Mouse (Mus musculus): ENCODE measurements around the gene Ttll12. TPM values are rescaled to one million over a fixed set of nuclear protein-coding genes. Genes with fewer than 3 reads are reported as not detected.

Gene Ttll12
- polyA plus RNA-seq, 1 experiment from 2014 or later = 49.6 TPM

- 79% methylated on average over 17 of the region's 17 CpGs for WGBS
- Histone ChIP-seq H3K4me1 (replicated peaks; ENCODE audit: control insufficient read depth, insufficient read depth, low read length) (no peaks in the 10 kb centered on the region), H3K36me3 (ENCODE audit: control insufficient read depth, insufficient read depth) (no peaks in the 10 kb centered on the region), H3K27me3 (replicated peaks; ENCODE audit: control insufficient read depth, insufficient read depth, low read length) (no peaks in the 10 kb centered on the region), H3K4me2 (ENCODE audit: low read length) (no peak overlapping the region), H3K9me3 (ENCODE audit: control insufficient read depth, low read length) (no peaks in the 10 kb centered on the region), H3K27ac (ENCODE audit: low read length) (no peak overlapping the region), H3K4me3 (replicated peaks; ENCODE audit: low read length) (no peak overlapping the region), H3K9ac (replicated peaks; ENCODE audit: low read depth, low read length) (no peak overlapping the region)
- ATAC-seq = no peak
These were observed 59.7 kb downstream of the Ttll12 start for GRCm38 (mm10) chr15:83534960-83535889.

- no peak overlapping the region for H3K27ac ChIP-seq (ENCODE audit: low read length)
- ATAC-seq = no peak
- no peaks in the 10 kb centered on the region for H3K4me1 ChIP-seq (replicated peaks; ENCODE audit: control insufficient read depth, insufficient read depth, low read length)
- no peak overlapping the region for H3K4me2 ChIP-seq (ENCODE audit: low read length)
- H3K36me3 ChIP-seq (ENCODE audit: control insufficient read depth, insufficient read depth) = no peaks in the 10 kb centered on the region
- 87% methylated on average over 7 of the region's 7 CpGs for WGBS
- no peak overlapping the region for H3K9ac ChIP-seq (replicated peaks; ENCODE audit: low read depth, low read length)
- peaks cover 6% of the 10 kb centered on the region for H3K27me3 ChIP-seq (replicated peaks; ENCODE audit: control insufficient read depth, insufficient read depth, low read length)
- no peaks in the 10 kb centered on the region for H3K9me3 ChIP-seq (ENCODE audit: control insufficient read depth, low read length)
- H3K4me3 ChIP-seq (replicated peaks; ENCODE audit: low read length) = no peak overlapping the region
These were observed 62.4 kb downstream of the Ttll12 start for GRCm38 (mm10) chr15:83532606-83533005.

GRCm38 (mm10) chr15:83531961-83532469, 62.9 kb downstream of the Ttll12 start:
- no peak overlapping the region for H3K4me2 ChIP-seq (ENCODE audit: low read length)
- H3K9ac ChIP-seq (replicated peaks; ENCODE audit: low read depth, low read length) = no peak overlapping the region
- H3K9me3 ChIP-seq (ENCODE audit: control insufficient read depth, low read length) = no peaks in the 10 kb centered on the region
- H3K36me3 ChIP-seq (ENCODE audit: control insufficient read depth, insufficient read depth) = no peaks in the 10 kb centered on the region
- peaks cover 11% of the 10 kb centered on the region for H3K27me3 ChIP-seq (replicated peaks; ENCODE audit: control insufficient read depth, insufficient read depth, low read length)
- H3K4me1 ChIP-seq (replicated peaks; ENCODE audit: control insufficient read depth, insufficient read depth, low read length) = peaks cover 1% of the 10 kb centered on the region
- H3K27ac ChIP-seq (ENCODE audit: low read length) = no peak overlapping the region
- 89% methylated on average over 4 of the region's 5 CpGs for WGBS
- no peak for ATAC-seq
- no peak overlapping the region for H3K4me3 ChIP-seq (replicated peaks; ENCODE audit: low read length)

GRCm38 (mm10) chr15:83530688-83531087, 64.3 kb downstream of the Ttll12 start:
- H3K9ac ChIP-seq (replicated peaks; ENCODE audit: low read depth, low read length) = no peak overlapping the region
- peaks cover 12% of the 10 kb centered on the region for H3K4me1 ChIP-seq (replicated peaks; ENCODE audit: control insufficient read depth, insufficient read depth, low read length)
- WGBS = 84% methylated on average over 6 of the region's 6 CpGs
- ATAC-seq = no peak
- H3K4me3 ChIP-seq (replicated peaks; ENCODE audit: low read length) = no peak overlapping the region
- no peaks in the 10 kb centered on the region for H3K9me3 ChIP-seq (ENCODE audit: control insufficient read depth, low read length)
- H3K27ac ChIP-seq (ENCODE audit: low read length) = no peak overlapping the region
- peaks cover 24% of the 10 kb centered on the region for H3K27me3 ChIP-seq (replicated peaks; ENCODE audit: control insufficient read depth, insufficient read depth, low read length)
- no peak overlapping the region for H3K4me2 ChIP-seq (ENCODE audit: low read length)
- H3K36me3 ChIP-seq (ENCODE audit: control insufficient read depth, insufficient read depth) = no peaks in the 10 kb centered on the region

- Histone ChIP-seq H3K27me3 (replicated peaks; ENCODE audit: control insufficient read depth, insufficient read depth, low read length) (peaks cover 26% of the 10 kb centered on the region), H3K9me3 (ENCODE audit: control insufficient read depth, low read length) (no peaks in the 10 kb centered on the region), H3K4me3 (replicated peaks; ENCODE audit: low read length) (no peak overlapping the region), H3K36me3 (ENCODE audit: control insufficient read depth, insufficient read depth) (no peaks in the 10 kb centered on the region), H3K4me1 (replicated peaks; ENCODE audit: control insufficient read depth, insufficient read depth, low read length) (peaks cover 12% of the 10 kb centered on the region), H3K9ac (replicated peaks; ENCODE audit: low read depth, low read length) (no peak overlapping the region), H3K27ac (ENCODE audit: low read length) (no peak overlapping the region), H3K4me2 (ENCODE audit: low read length) (no peak overlapping the region)
- ATAC-seq = no peak
- 87% methylated on average over 9 of the region's 9 CpGs for WGBS
These were observed 64.7 kb downstream of the Ttll12 start for GRCm38 (mm10) chr15:83530233-83530632.

- no peak overlapping the region for H3K27ac ChIP-seq (ENCODE audit: low read length)
- no peak for ATAC-seq
- no peak overlapping the region for H3K4me2 ChIP-seq (ENCODE audit: low read length)
- no peaks in the 10 kb centered on the region for H3K36me3 ChIP-seq (ENCODE audit: control insufficient read depth, insufficient read depth)
- H3K4me3 ChIP-seq (replicated peaks; ENCODE audit: low read length) = no peak overlapping the region
- H3K9me3 ChIP-seq (ENCODE audit: control insufficient read depth, low read length) = no peaks in the 10 kb centered on the region
- peaks cover 26% of the 10 kb centered on the region for H3K27me3 ChIP-seq (replicated peaks; ENCODE audit: control insufficient read depth, insufficient read depth, low read length)
- H3K9ac ChIP-seq (replicated peaks; ENCODE audit: low read depth, low read length) = no peak overlapping the region
- WGBS = 85% methylated on average over 5 of the region's 5 CpGs
- H3K4me1 ChIP-seq (replicated peaks; ENCODE audit: control insufficient read depth, insufficient read depth, low read length) = peaks cover 12% of the 10 kb centered on the region
These were observed 65.2 kb downstream of the Ttll12 start for GRCm38 (mm10) chr15:83529765-83530164.

GRCm38 (mm10) chr15:83528892-83529291, 66.1 kb downstream of the Ttll12 start:
- Histone ChIP-seq H3K4me1 (replicated peaks; ENCODE audit: control insufficient read depth, insufficient read depth, low read length) (peaks cover 12% of the 10 kb centered on the region), H3K9ac (replicated peaks; ENCODE audit: low read depth, low read length) (no peak overlapping the region), H3K9me3 (ENCODE audit: control insufficient read depth, low read length) (no peaks in the 10 kb centered on the region), H3K4me2 (ENCODE audit: low read length) (no peak overlapping the region), H3K27ac (ENCODE audit: low read length) (no peak overlapping the region), H3K36me3 (ENCODE audit: control insufficient read depth, insufficient read depth) (no peaks in the 10 kb centered on the region), H3K4me3 (replicated peaks; ENCODE audit: low read length) (no peak overlapping the region), H3K27me3 (replicated peaks; ENCODE audit: control insufficient read depth, insufficient read depth, low read length) (peaks cover 26% of the 10 kb centered on the region)
- 82% methylated on average over 4 of the region's 4 CpGs for WGBS
- ATAC-seq = no peak

GRCm38 (mm10) chr15:83527747-83528146, 67.2 kb downstream of the Ttll12 start:
- Histone ChIP-seq H3K27me3 (replicated peaks; ENCODE audit: control insufficient read depth, insufficient read depth, low read length) (peaks cover 26% of the 10 kb centered on the region), H3K9ac (replicated peaks; ENCODE audit: low read depth, low read length) (no peak overlapping the region), H3K36me3 (ENCODE audit: control insufficient read depth, insufficient read depth) (no peaks in the 10 kb centered on the region), H3K4me3 (replicated peaks; ENCODE audit: low read length) (no peak overlapping the region), H3K27ac (ENCODE audit: low read length) (no peak overlapping the region), H3K4me2 (ENCODE audit: low read length) (no peak overlapping the region), H3K9me3 (ENCODE audit: control insufficient read depth, low read length) (no peaks in the 10 kb centered on the region), H3K4me1 (replicated peaks; ENCODE audit: control insufficient read depth, insufficient read depth, low read length) (peaks cover 12% of the 10 kb centered on the region)
- WGBS = 80% methylated on average over 2 of the region's 2 CpGs
- no peak for ATAC-seq

GRCm38 (mm10) chr15:83527092-83527437, 67.9 kb downstream of the Ttll12 start:
- no peak overlapping the region for H3K27ac ChIP-seq (ENCODE audit: low read length)
- no peaks in the 10 kb centered on the region for H3K36me3 ChIP-seq (ENCODE audit: control insufficient read depth, insufficient read depth)
- H3K4me1 ChIP-seq (replicated peaks; ENCODE audit: control insufficient read depth, insufficient read depth, low read length) = peaks cover 12% of the 10 kb centered on the region
- peak overlapping the region; percentile 51 for H3K4me3 ChIP-seq (replicated peaks; ENCODE audit: low read length)
- H3K27me3 ChIP-seq (replicated peaks; ENCODE audit: control insufficient read depth, insufficient read depth, low read length) = peaks cover 26% of the 10 kb centered on the region
- H3K9ac ChIP-seq (replicated peaks; ENCODE audit: low read depth, low read length) = peak overlapping the region; percentile 46
- ATAC-seq = no peak
- H3K9me3 ChIP-seq (ENCODE audit: control insufficient read depth, low read length) = no peaks in the 10 kb centered on the region
- under 1% methylated on average over 26 of the region's 26 CpGs for WGBS
- H3K4me2 ChIP-seq (ENCODE audit: low read length) = peak overlapping the region; percentile 92
